Mouse (Mus musculus) B cell, adult 2 months (primary cell): ENCODE measurements around the gene Ccl9.

Experiments used
- DNase-seq, 2 experiments: peaks; one replicate each; pipeline ENCODE4 v3.0.0; 2022

Gene Ccl9

DNA sequence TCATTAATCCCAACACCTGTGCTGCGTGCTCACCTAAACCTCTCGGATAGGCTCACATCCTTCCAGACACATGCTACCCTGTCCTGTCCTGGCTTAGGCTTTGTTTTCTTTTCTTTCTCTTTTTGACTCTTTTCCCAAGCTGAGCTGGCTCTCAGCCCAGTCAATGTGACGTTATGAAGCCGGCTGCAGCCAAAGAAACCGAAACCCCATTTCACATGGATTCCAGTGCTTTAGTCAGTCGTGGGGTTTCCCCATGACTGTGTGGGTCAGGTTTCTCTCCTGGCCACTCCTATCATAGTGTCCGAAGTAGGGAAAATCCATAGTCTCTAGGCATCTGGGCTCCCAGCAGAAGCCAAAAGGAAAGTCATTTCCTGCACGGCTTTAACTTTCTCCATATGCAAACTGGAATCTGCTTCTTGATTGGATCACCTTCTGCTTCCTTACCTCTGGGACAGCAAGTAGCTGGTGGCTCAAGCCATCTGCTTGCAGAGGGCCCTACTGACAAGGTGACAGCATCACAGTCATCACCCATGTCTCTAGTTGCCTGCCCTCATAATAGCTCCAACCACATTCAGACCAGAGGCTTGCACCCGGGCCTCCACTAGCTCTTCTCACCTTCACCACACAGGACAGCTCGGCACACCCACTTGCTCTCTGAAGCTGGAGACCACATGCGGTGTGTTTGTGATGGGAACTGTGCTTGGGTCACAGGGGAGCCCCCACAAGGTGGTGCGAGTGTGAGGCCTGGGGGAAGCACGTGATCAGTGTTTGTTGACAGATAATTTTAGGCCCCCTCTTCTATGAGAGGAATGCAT is 43.6 kb downstream of the Ccl9 start:
- DNase-seq, result no peak

DNA sequence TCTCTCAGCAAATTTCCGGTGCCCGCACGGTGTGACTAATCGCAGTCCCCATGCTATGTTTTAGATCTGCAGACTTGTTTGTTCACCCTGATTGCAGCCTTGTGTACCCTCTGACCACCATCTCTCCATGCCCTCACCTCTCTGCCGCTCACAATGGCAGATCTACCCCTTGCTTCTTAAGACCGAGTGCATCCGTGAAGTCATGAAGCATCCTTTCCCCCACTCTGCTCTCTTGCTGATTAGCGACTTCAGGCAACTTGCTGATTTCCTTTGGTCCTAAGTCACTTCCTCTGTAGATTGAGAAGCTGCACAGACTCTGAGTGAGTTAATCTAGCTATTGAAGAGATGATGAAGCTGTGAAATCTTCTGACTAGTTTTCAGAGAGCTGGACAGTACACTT is 44.3 kb downstream of the Ccl9 start:
- no peak for DNase-seq

DNA sequence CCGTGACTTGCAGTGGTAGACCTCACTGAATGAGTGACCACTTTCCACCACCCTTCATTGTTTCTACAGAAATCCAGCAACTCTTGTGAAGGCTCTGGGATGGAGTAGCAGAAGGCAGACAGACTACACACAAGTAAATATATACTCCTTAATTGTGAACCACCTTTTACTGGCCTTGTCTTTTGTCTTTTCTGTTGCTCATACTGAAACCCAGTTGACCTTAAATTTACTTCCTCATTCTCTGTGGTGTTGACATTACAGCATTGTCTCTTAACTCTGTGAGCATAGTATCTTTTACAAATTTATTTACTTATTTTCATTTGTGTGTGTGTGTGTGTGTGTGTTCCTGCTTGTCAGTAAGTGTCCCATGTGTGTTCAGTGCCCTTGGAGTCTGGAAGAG is 45.2 kb downstream of the Ccl9 start:
- DNase-seq, result no peak

DNA sequence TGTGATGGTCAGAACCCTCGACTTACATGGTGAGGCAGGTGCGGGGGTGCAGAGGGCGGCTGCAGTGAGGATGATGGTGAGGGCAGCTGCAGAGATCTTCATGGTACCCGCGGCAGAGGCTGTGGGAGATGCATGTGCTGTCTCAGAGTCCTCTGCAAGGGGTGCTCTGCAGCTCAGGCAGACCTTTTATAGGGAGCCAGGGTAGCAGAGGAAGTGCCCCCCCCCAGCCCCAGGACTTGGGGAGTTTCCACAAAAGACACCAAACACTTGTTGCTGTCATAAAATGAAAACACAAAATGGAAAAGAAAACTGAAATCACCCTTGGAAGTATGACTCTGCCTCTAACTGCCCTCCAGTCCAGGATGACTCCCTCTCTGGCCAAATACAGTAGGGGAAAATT is 48.1 kb downstream of the Ccl9 start, which contains the start of gene Ccl5:
Gene Ccl5 (minus strand): TSS at position 159 of the 400 bp plus-strand sequence.
- DNase-seq, result no peak

DNA sequence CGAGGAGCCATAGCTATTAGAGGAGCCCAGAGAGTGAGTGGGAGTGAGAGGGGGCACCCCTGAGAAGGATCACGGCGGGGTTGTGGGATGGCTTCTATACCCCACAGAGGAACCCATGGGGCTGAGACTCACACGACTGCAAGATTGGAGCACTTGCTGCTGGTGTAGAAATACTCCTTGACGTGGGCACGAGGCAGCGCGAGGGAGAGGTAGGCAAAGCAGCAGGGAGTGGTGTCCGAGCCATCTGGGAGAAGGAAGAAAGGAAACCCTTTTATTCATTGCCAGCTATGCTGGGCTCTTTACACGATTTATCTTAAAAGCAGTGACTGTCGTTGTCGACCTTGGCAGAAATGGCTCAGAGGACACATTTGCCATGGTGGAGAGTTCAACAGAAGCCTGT is 49.4 kb downstream of the Ccl9 start:
- DNase-seq, result no peak
